Mouse (Mus musculus): ENCODE data around the gene Adi1.

The Adi1 gene

GRCm38 (mm10) chr12:28675121-28675924, at the start of gene Adi1:
Gene Adi1 (plus strand): TSS chr12:28675231.
- peak; percentile 87 to 89 for DNase-seq

- DNase-seq, result no peak
These were observed 49.6 kb upstream of the Adi1 start for GRCm38 (mm10) chr12:28625407-28625806.

- no peak for DNase-seq
These were observed 47.9 kb upstream of the Adi1 start for GRCm38 (mm10) chr12:28627092-28627491.

GRCm38 (mm10) chr12:28628436-28628835, 46.6 kb upstream of the Adi1 start:
- DNase-seq, result no peak

- DNase-seq, result no peak
These were observed 39.9 kb upstream of the Adi1 start for GRCm38 (mm10) chr12:28635058-28635534.

- peak; percentile 94 for DNase-seq
These were observed 39.2 kb upstream of the Adi1 start, which contains the start of gene Rps7 for GRCm38 (mm10) chr12:28635535-28636476. Gene Rps7 (minus strand): TSS chr12:28635953.

- no peak for DNase-seq
These were observed 38.5 kb upstream of the Adi1 start for GRCm38 (mm10) chr12:28636543-28636942.

GRCm38 (mm10) chr12:28638778-28639177, 36.3 kb upstream of the Adi1 start:
- DNase-seq, result no peak

GRCm38 (mm10) chr12:28649141-28650110, 25.6 kb upstream of the Adi1 start, which contains the start of gene Rnaseh1:
Gene Rnaseh1 (plus strand): TSS chr12:28649602.
- DNase-seq, result peak; percentile 94

GRCm38 (mm10) chr12:28662628-28663027, 12.4 kb upstream of the Adi1 start:
- no peak for DNase-seq

GRCm38 (mm10) chr12:28666734-28667133, 8.3 kb upstream of the Adi1 start:
- DNase-seq, result no peak

- no peak for DNase-seq
These were observed 7.7 kb upstream of the Adi1 start for GRCm38 (mm10) chr12:28667287-28667686.

GRCm38 (mm10) chr12:28674038-28674720, 852 bp upstream of the Adi1 start:
- DNase-seq, result peak in 1 of 2 experiments; percentile 24

- no peak for DNase-seq
These were observed 836 bp downstream of the Adi1 start for GRCm38 (mm10) chr12:28675925-28676209.

- no peak for DNase-seq
These were observed 9.6 kb downstream of the Adi1 start for GRCm38 (mm10) chr12:28684674-28685073.

- no peak for DNase-seq
These were observed 10.7 kb downstream of the Adi1 start for GRCm38 (mm10) chr12:28685771-28686170.

- DNase-seq, result no peak
These were observed 11.3 kb downstream of the Adi1 start for GRCm38 (mm10) chr12:28686199-28686879.

- no peak for DNase-seq
These were observed 14.0 kb downstream of the Adi1 start for GRCm38 (mm10) chr12:28688996-28689395.

- DNase-seq, result no peak
These were observed 15.7 kb downstream of the Adi1 start for GRCm38 (mm10) chr12:28690730-28691129.

GRCm38 (mm10) chr12:28693738-28694137, 18.7 kb downstream of the Adi1 start:
- DNase-seq, result no peak

GRCm38 (mm10) chr12:28694231-28694630, 19.2 kb downstream of the Adi1 start:
- no peak for DNase-seq
